Mouse (Mus musculus): ENCODE results near the gene Fubp3.
"Not testable (repeated sequence)": the region's sequence is repeated elsewhere in the genome, so short reads cannot be mapped to it uniquely, and the experiment has no call there.

The Fubp3 gene

DNA sequence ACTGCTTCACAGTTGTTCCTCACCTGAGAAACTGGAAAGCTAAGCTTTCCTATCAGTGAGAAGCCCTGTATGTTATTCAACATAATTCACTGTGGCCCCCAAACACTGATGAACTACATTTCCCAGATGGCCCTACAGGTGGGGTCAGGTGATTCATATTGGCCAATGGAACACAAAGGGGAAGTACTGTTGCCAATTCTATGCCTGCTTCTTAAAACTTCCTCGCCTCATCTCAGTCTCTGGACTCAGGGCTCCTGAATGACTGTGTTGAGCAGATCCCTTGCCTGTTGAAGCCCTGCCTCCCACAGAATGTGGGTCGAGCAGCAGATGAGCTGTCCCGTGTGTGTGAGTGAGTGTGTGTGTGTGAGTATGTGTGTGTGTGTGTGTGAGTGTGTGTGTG lies 21.9 kb upstream of the Fubp3 start:
- Histone ChIP-seq H3K27me3 (ENCODE audit: insufficient read depth, low read length) (no peaks in the 10 kb centered on the region), H3K9me3 (ENCODE audit: low read length) (peaks cover 4% of the 10 kb centered on the region), H3K4me3 (replicated peaks; ENCODE audit: low read length) (0 out of 2 replicates have a peak overlapping the region, but pooled peaks have one; percentile 35), H3K4me1 (replicated peaks; ENCODE audit: low read depth, low read length) (peaks cover 69% of the 10 kb centered on the region), H3K36me3 (ENCODE audit: insufficient read depth, low read length) (no peaks in the 10 kb centered on the region)
- TF ChIP-seq POU5F1 (IDR thresholded peaks at IDR 0.05; ENCODE audit: borderline replicate concordance, low read length) (no peak), NANOG (IDR thresholded peaks at IDR 0.05; ENCODE audit: borderline replicate concordance, low read length) (no peak), CTCF (conservative IDR thresholded peaks at IDR 0.05; ENCODE audit: low read length) (no peak)

DNA sequence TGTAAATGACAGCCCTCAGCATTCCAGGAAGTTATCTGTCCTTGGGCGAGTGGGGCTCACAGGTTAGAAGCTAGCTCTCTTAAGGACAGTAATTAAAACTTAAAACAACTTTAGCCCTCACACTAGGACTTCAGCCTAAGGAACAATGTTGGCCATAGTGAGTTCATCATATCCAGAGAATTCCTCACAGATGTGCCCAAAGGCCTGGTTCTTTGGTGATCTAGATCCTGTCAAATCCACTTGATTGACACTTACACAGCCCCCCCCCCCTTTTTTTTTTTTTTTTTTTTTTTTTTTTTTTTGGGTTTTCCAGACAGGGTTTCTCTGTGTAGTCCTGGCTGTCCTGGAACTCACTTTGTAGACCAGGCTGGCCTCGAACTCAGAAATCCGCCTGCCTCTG lies 21.1 kb upstream of the Fubp3 start:
- not testable (repeated sequence) for H3K27me3 ChIP-seq (ENCODE audit: insufficient read depth, low read length); H3K9me3 ChIP-seq (ENCODE audit: low read length); H3K4me3 ChIP-seq (replicated peaks; ENCODE audit: low read length); H3K36me3 ChIP-seq (ENCODE audit: insufficient read depth, low read length)
- H3K4me1 ChIP-seq (replicated peaks; ENCODE audit: low read depth, low read length), result peaks cover 64% of the 10 kb centered on the region

DNA sequence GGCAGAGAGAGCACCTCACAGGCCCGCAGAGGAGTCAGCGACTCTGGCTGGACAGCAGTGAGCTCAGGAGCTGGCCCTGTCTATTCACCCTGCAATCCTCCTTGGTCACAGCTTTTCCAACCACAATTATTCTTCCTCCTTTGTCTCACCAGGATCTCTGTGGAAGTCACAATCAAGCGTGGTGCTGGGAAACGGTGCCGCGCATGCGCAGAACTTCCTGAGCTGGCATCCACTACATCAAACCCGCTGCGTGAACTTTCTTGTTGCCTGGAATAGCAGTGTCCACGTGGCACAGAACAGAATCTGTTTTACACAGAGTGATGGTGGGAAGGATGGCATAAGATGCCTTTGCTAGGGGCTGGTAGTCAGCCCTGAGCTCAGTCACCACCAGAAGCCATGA lies 20.5 kb upstream of the Fubp3 start:
- no peak for TF ChIP-seq POU5F1 (IDR thresholded peaks at IDR 0.05; ENCODE audit: borderline replicate concordance, low read length)
- TF ChIP-seq NANOG (IDR thresholded peaks at IDR 0.05; ENCODE audit: borderline replicate concordance, low read length), result no peak
- no peak for TF ChIP-seq CTCF (conservative IDR thresholded peaks at IDR 0.05; ENCODE audit: low read length)
- Histone ChIP-seq H3K4me3 (replicated peaks; ENCODE audit: low read length) (peak overlapping the region; percentile 48; the same call in 1 of the 2 replicates), H3K4me1 (replicated peaks; ENCODE audit: low read depth, low read length) (peaks cover 62% of the 10 kb centered on the region), H3K27me3 (ENCODE audit: insufficient read depth, low read length) (no peaks in the 10 kb centered on the region), H3K9me3 (ENCODE audit: low read length) (peaks cover 4% of the 10 kb centered on the region), H3K36me3 (ENCODE audit: insufficient read depth, low read length) (no peaks in the 10 kb centered on the region)

DNA sequence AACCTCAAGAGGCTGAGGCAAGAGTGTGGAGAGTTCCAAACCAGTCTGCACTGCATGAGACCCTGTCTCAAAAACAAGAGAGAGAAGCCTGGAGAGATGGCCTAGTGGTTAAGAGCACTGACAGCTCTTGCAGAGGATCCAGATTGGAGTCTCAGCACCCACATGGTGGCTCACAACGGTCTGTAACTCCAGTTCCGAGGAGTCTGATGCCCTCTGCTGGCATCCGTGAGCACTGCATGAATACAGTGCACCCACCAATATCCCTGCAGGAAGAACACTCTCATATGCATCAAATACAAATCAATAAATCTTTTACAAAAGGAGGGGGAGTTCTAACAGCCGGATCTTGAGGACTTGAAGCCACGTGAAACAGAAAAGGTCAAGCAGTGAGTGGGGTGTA lies 17.8 kb upstream of the Fubp3 start:
- Histone ChIP-seq H3K4me3 (replicated peaks; ENCODE audit: low read length) (no peak overlapping the region), H3K9me3 (ENCODE audit: low read length) (peaks cover 4% of the 10 kb centered on the region), H3K36me3 (ENCODE audit: insufficient read depth, low read length) (no peaks in the 10 kb centered on the region), H3K4me1 (replicated peaks; ENCODE audit: low read depth, low read length) (peaks cover 51% of the 10 kb centered on the region), H3K27me3 (ENCODE audit: insufficient read depth, low read length) (no peaks in the 10 kb centered on the region)
- TF ChIP-seq POU5F1 (IDR thresholded peaks at IDR 0.05; ENCODE audit: borderline replicate concordance, low read length) (no peak), CTCF (conservative IDR thresholded peaks at IDR 0.05; ENCODE audit: low read length) (peak; percentile 72)

DNA sequence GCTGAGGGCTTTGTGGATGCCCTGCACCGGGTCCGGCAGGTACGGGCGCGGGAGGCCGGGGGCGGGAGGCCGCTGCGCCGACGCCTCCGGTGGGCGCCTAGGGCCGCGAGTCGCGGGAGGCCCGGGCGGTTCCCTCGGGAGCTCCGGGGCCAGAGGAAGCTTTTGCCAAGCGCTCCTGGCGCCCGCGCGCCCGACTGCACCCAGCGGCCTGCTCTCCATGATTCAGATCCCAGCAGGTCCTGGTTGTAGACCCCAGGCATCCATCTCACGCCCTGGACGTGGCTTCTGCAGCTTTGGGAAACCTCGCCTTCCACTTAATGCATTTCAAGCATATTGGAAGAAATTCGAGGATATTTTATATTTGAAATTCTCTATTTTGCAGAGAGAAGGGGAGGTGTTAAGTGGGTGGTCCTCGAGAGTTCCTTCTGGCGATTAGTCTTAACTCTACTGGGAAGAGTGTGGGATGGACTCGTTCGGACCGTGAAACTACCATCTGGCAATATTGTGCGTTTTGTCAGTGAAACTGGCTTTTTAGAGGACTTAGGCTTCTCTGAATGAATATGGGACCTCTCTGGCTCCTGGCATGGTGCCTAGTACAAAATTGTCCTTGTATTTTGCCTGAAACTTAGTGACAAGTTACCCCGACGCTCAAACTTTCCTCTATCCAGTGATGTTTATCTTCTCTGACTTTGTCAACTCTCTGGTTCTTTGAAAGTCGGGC lies 624 bp downstream of the Fubp3 start:
- Histone ChIP-seq H3K27me3 (ENCODE audit: insufficient read depth, low read length) (no peaks in the 10 kb centered on the region), H3K9me3 (ENCODE audit: low read length) (peaks cover 10% of the 10 kb centered on the region), H3K36me3 (ENCODE audit: insufficient read depth, low read length) (peaks cover 39% of the 10 kb centered on the region), H3K4me1 (replicated peaks; ENCODE audit: low read depth, low read length) (peaks cover 76% of the 10 kb centered on the region), H3K4me3 (replicated peaks; ENCODE audit: low read length) (peak overlapping the region; percentile 98)
- no peak for TF ChIP-seq POU5F1 (IDR thresholded peaks at IDR 0.05; ENCODE audit: borderline replicate concordance, low read length)
- TF ChIP-seq CTCF (conservative IDR thresholded peaks at IDR 0.05; ENCODE audit: low read length), result no peak
- TF ChIP-seq NANOG (IDR thresholded peaks at IDR 0.05; ENCODE audit: borderline replicate concordance, low read length), result no peak

DNA sequence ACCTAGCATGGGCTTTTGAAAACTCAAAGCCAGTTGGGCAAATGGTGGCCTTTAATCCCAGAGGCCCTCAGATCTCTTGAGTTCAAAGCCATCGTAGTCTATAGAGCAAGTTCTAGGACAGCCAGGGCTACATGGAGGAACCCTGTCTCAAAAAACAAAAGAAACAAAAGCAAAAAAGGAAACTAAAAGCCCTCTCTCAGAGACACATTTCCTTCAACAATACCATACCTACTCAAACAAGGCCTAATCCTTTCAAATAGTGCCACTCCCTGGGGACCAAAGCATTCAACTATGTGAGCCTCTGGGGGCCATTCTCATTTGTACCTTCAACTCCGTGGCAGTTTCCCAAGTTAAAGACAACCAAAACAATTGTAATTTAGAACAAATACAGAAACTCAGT lies 9.2 kb downstream of the Fubp3 start:
- no peaks in the 10 kb centered on the region for H3K9me3 ChIP-seq (ENCODE audit: low read length)
- H3K36me3 ChIP-seq (ENCODE audit: insufficient read depth, low read length), result peaks cover 98% of the 10 kb centered on the region
- TF ChIP-seq CTCF (conservative IDR thresholded peaks at IDR 0.05; ENCODE audit: low read length), result no peak
- TF ChIP-seq NANOG (IDR thresholded peaks at IDR 0.05; ENCODE audit: borderline replicate concordance, low read length), result peak; percentile 54; the same call in 1 of the 2 replicates
- H3K27me3 ChIP-seq (ENCODE audit: insufficient read depth, low read length), result no peaks in the 10 kb centered on the region
- H3K4me3 ChIP-seq (replicated peaks; ENCODE audit: low read length), result no peak overlapping the region
- peaks cover 83% of the 10 kb centered on the region for H3K4me1 ChIP-seq (replicated peaks; ENCODE audit: low read depth, low read length)

DNA sequence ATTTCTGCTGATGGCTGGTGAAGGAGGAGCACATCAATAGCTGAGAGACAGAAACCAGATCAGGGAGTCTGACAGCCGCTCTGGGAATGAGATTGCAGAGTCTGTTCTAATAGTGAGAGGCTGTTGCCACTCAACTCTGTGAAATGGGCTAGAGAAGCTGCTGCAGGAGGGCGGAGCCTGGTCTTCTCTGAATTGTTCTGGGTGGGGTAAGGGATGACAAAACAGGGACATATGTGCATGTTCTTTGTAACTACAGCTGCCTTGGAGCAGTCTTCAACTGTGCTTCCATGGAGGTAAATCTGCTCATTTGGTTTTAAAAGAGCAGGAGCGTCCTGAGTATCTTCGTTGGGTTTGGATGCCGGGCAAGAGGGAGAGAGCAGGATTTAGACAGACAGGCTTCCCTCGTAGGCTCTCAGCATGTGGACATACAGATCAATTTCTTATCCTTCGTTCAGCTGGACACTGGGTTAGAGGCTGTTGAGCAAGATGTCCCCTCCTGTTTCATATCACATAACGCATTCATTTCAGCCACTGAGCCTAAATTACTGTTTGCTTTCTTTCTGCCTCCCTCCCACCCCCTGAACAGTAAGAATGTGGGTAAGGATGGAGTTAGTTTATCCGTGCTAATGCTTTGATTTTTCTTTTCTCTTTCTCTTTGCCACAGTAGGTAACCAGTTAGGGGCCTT lies 19.5 kb downstream of the Fubp3 start:
- Histone ChIP-seq H3K36me3 (ENCODE audit: insufficient read depth, low read length) (peaks cover 95% of the 10 kb centered on the region), H3K4me1 (replicated peaks; ENCODE audit: low read depth, low read length) (peaks cover 79% of the 10 kb centered on the region), H3K4me3 (replicated peaks; ENCODE audit: low read length) (no peak overlapping the region), H3K9me3 (ENCODE audit: low read length) (no peaks in the 10 kb centered on the region), H3K27me3 (ENCODE audit: insufficient read depth, low read length) (no peaks in the 10 kb centered on the region)
- TF ChIP-seq CTCF (conservative IDR thresholded peaks at IDR 0.05; ENCODE audit: low read length) (no peak), NANOG (IDR thresholded peaks at IDR 0.05; ENCODE audit: borderline replicate concordance, low read length) (no peak), POU5F1 (IDR thresholded peaks at IDR 0.05; ENCODE audit: borderline replicate concordance, low read length) (no peak)

DNA sequence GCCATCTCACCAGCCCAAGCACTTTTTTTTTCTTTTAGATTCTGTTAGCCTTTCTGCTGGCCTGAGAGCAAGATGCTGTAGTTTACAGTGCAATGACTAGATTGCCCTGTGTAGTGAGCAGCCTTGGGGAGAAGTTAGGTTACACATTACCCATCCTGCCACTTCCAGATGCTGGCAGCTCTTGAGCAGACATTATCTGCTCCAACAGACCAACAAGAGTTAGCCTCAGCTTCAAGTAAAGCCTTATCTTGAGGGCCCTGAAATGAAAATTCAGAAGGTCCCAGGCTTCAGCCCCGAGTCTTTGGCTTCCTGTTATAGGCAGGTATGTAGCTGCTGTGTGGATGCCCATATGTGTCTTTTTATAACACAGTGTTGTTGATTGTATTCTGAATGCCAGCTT lies 35.1 kb downstream of the Fubp3 start:
- Histone ChIP-seq H3K4me1 (replicated peaks; ENCODE audit: low read depth, low read length) (peaks cover 71% of the 10 kb centered on the region), H3K27me3 (ENCODE audit: insufficient read depth, low read length) (no peaks in the 10 kb centered on the region)

DNA sequence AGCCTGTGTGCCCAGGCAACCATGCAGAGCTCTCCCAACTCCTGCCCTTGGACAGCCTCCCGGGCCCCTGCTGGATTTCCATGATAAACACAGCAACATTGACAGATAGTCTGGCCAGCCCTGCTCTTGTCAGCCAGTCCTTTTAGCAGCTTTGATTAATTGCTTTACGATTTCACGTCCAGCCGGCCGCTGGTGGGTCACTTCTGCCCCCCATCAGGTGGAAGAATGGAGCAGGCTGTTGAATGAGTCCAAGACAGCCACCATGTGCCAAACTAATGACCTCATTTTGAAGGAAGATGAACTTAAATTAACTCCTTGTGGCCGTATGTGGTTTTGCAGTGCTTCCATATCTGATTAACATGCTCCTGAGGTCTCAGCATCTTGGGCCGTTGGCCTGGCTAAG lies 37.4 kb downstream of the Fubp3 start:
- Histone ChIP-seq H3K4me3 (replicated peaks; ENCODE audit: low read length) (no peak overlapping the region), H3K9me3 (ENCODE audit: low read length) (no peaks in the 10 kb centered on the region), H3K36me3 (ENCODE audit: insufficient read depth, low read length) (peaks cover 100% of the 10 kb centered on the region), H3K27me3 (ENCODE audit: insufficient read depth, low read length) (no peaks in the 10 kb centered on the region), H3K4me1 (replicated peaks; ENCODE audit: low read depth, low read length) (peaks cover 92% of the 10 kb centered on the region)
- TF ChIP-seq NANOG (IDR thresholded peaks at IDR 0.05; ENCODE audit: borderline replicate concordance, low read length) (no peak), CTCF (conservative IDR thresholded peaks at IDR 0.05; ENCODE audit: low read length) (peak; percentile 35), POU5F1 (IDR thresholded peaks at IDR 0.05; ENCODE audit: borderline replicate concordance, low read length) (no peak)

More for the DNA sequence above, 35.1 kb downstream of the Fubp3 start:
- Histone ChIP-seq H3K4me3 (replicated peaks; ENCODE audit: low read length) (no peak overlapping the region), H3K36me3 (ENCODE audit: insufficient read depth, low read length) (peaks cover 100% of the 10 kb centered on the region), H3K9me3 (ENCODE audit: low read length) (no peaks in the 10 kb centered on the region)
- TF ChIP-seq CTCF (conservative IDR thresholded peaks at IDR 0.05; ENCODE audit: low read length) (no peak), POU5F1 (IDR thresholded peaks at IDR 0.05; ENCODE audit: borderline replicate concordance, low read length) (no peak), NANOG (IDR thresholded peaks at IDR 0.05; ENCODE audit: borderline replicate concordance, low read length) (no peak)
